Mouse (Mus musculus) embryonic facial prominence, embryonic 11.5 days (tissue): ENCODE results near the gene Mllt6. TPM values are rescaled to one million over a fixed set of nuclear protein-coding genes. Genes with fewer than 3 reads are reported as not detected.
A peak's percentile ranks its signal among the peaks of the same experiment; 100 is the strongest.

Experiments
- ATAC-seq: fragments of 200-750 bp; cut with Nextera tagmentation; replicated peaks from 2 replicates; pipeline ENCODE4 v1.8.0; 2017; ENCODE audit warnings: low read depth; ENCODE audit not compliant: insufficient number of reproducible peaks, low FRiP score, low TSS enrichment
- DNase-seq: peaks from one replicate; pipeline ENCODE4 v3.0.0-alpha.2; 2015; ENCODE audit warnings: low spot score
- H3K27ac ChIP-seq: fragments of 300-500 bp; sonication (generic); replicated peaks from 2 replicates; pipeline ENCODE4 v1.5.1; 2014; ENCODE audit warnings: mild to moderate bottlenecking, low read depth, low read length, control low read depth
- H3K27me3 ChIP-seq: fragments of 300-500 bp; sonication (generic); 2 replicates; pipeline ENCODE4 v1.6.1; 2014; ENCODE audit warnings: mild to moderate bottlenecking, low read length, moderate library complexity, mixed read lengths; ENCODE audit not compliant: control insufficient read depth, insufficient read depth
- H3K36me3 ChIP-seq: fragments of 300-500 bp; sonication (generic); replicated peaks from 2 replicates; pipeline ENCODE4 v1.6.1; 2014; ENCODE audit warnings: low read depth, mild to moderate bottlenecking, low read length, moderate library complexity, mixed read lengths; ENCODE audit not compliant: control insufficient read depth, insufficient read depth
- H3K4me1 ChIP-seq: fragments of 300-500 bp; sonication (generic); 2 replicates; pipeline ENCODE4 v1.6.1; 2014; ENCODE audit warnings: low read length, mixed read lengths; ENCODE audit not compliant: control insufficient read depth, insufficient read depth
- H3K4me2 ChIP-seq: fragments of 300-500 bp; sonication (generic); 2 replicates; pipeline ENCODE4 v1.6.1; 2014; ENCODE audit warnings: low read depth, mild to moderate bottlenecking, control low read depth, low read length, moderate library complexity
- H3K4me3 ChIP-seq: fragments of 300-500 bp; sonication (generic); 2 replicates; pipeline ENCODE4 v1.5.1; 2014; ENCODE audit warnings: low read depth, low read length, control low read depth
- H3K9ac ChIP-seq: fragments of 300-500 bp; sonication (generic); replicated peaks from 2 replicates; pipeline ENCODE4 v1.6.1; 2014; ENCODE audit warnings: mild to moderate bottlenecking, control low read depth, low read length
- H3K9me3 ChIP-seq: fragments of 300-500 bp; sonication (generic); replicated peaks from 2 replicates; pipeline ENCODE4 v1.6.1; 2016; ENCODE audit warnings: mild to moderate bottlenecking, low read length, inconsistent platforms, mixed read lengths; ENCODE audit not compliant: control insufficient read depth
- WGBS: fragments of 180-500 bp; shearing (Covaris S2); extraction: QIAGEN DNeasy Blood & Tissue Kit; methylation state at CpG from one replicate; pipeline ENCODE4 v1.1.7; 2014; 5-methylcytosine and 5-hydroxymethylcytosine counted together
- polyA plus RNA-seq: library from polyadenylated mRNA; unstranded; fragments of >200 nt; fragmentation: Nextera tagmentation; extraction: Ambion mirVana; gene quantifications from 2 replicates; pipeline ENCODE4 v1.2.1, GENCODE M21; 2014

The Mllt6 gene
- polyA plus RNA-seq = 3.7 and 3.9 TPM in 2 replicates

DNA sequence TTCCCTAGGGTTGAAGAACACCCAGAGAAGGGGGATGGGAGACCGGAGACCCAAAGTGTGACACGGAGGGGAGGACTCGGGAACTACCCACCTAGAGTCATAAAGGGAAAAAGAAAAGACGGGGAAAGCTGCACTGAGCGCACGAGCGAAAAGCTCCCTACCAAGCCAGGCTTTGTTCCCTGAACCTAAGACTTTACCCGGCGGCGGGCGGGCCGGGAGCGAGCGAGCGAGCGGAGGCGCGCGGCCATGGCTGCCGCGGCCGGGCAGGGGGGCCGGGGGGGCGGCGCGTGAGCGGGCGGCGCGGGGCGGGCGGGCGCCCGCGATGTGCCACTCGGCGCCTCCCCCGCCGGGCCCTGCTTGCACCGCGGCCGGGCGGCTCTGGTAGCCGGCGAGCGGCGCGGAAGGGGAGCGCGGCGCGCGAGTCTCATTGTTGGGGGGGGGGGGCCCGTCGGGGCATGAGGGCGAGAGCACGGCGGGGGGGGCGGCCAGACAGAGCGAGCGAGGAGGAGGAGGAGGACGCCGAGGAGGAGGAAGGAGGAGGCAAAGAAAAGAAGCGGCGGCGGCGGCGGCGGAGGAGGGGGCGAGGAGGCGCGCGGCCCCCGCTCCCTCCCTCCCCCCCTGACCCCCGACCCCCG lies at the start of gene Mllt6:
Gene Mllt6 (plus strand): TSS at position 522 of the 635 bp plus-strand sequence.
- peak within 1 kb of the TSS; percentile 89 for H3K4me3 ChIP-seq
- peak within 1 kb of the TSS; percentile 91 for H3K27ac ChIP-seq
- peak within 1 kb of the TSS; percentile 88 for H3K9ac ChIP-seq
- H3K9me3 ChIP-seq = no peaks in the 10 kb centered on the region
- no peaks in the 10 kb centered on the region; the same call in none of the 2 replicates for H3K36me3 ChIP-seq
- DNase-seq = peak; percentile 90
- H3K4me2 ChIP-seq = peak within 1 kb of the TSS; percentile 79
- H3K27me3 ChIP-seq = peaks cover 8% of the 10 kb centered on the region
- 0% methylated on average over 16 of the region's 76 CpGs for WGBS
- peak; percentile 30; the same call in 1 of the 2 replicates for ATAC-seq
- H3K4me1 ChIP-seq = peaks cover 11% of the 10 kb centered on the region

DNA sequence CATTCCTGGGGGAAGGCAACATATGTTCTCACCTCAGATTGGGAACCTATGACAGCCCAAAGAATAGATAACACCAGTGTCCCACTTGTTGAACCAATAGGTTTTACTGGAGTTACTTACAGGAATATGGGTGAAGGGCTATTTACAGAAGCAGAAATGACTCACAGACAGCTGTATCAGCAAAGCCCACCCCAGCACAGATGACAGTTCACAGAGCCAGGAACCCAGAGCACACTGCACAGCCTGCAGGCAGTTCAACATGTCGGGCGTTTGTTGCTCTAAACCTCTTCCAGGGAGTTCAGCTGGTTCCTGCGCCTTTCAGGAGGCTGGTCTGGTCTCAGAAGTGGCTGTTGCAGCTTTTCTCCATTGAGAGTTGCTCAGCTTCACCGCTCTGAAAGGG lies 47.9 kb upstream of the Mllt6 start:
- Histone ChIP-seq H3K4me1 (no peaks in the 10 kb centered on the region), H3K9me3 (no peaks in the 10 kb centered on the region), H3K4me2 (no peak overlapping the region), H3K27me3 (no peaks in the 10 kb centered on the region), H3K4me3 (no peak overlapping the region), H3K9ac (no peak overlapping the region), H3K27ac (no peak overlapping the region), H3K36me3 (no peaks in the 10 kb centered on the region)
- ATAC-seq (no peak), DNase-seq (no peak)
- 79% methylated on average over 4 of the region's 4 CpGs for WGBS

DNA sequence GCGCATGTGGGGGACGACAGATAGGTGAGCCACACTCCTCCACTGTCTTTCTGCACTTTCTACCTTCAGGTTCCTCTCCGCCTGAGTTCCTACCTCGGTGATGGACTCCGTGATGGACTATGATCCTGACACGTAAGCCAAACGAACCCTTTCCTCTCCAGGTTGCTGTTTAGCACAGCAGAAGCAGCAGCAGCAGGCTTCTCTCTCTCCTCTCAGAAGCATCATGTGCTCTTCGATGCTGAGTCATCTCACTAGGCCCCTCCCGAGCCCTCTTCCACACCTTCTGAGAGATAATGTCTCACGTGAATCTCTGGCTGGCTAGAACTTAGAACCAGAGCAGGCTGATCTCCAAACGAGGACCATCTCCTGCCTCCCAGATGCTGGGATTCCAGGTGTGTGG lies 44.8 kb upstream of the Mllt6 start:
- Histone ChIP-seq H3K36me3 (no peaks in the 10 kb centered on the region), H3K4me3 (no peak overlapping the region), H3K9ac (no peak overlapping the region), H3K27me3 (no peaks in the 10 kb centered on the region), H3K4me2 (no peak overlapping the region), H3K27ac (no peak overlapping the region), H3K4me1 (no peaks in the 10 kb centered on the region), H3K9me3 (no peaks in the 10 kb centered on the region)
- ATAC-seq = no peak
- no peak for DNase-seq
- WGBS = 47% methylated on average over 11 of the region's 11 CpGs

DNA sequence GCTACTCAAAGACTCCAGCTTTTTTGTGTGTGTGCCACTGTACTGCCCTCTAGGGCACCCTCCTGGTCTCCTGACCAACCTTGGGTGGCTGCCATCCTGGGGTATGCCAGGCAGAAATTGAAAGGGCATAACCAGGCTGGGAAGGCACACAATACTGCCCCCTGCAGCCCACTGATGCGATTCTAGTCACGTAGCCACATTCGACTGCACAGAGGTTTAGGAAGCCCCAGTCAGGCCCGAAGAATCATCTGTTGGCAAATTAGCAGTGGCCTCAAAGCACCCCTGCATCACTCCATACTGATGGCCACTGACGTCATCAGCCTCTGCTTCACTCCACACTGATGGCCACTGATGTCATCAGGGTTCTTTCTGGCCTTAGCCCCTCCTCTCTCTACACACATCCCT lies 43.8 kb upstream of the Mllt6 start:
- WGBS = 49% methylated on average over 5 of the region's 5 CpGs
- DNase-seq (peak; percentile 33), ATAC-seq (no peak)

GRCm38 (mm10) chr11:97622440-97622839 lies 40.8 kb upstream of the Mllt6 start:
- WGBS = 2% methylated on average over 6 of the region's 6 CpGs
- ATAC-seq (no peak), DNase-seq (peak; percentile 85)

More for the DNA sequence above, 43.8 kb upstream of the Mllt6 start:
- Histone ChIP-seq H3K9ac (no peak overlapping the region), H3K4me1 (no peaks in the 10 kb centered on the region), H3K9me3 (no peaks in the 10 kb centered on the region), H3K36me3 (no peaks in the 10 kb centered on the region), H3K4me3 (no peak overlapping the region), H3K4me2 (no peak overlapping the region), H3K27ac (no peak overlapping the region), H3K27me3 (no peaks in the 10 kb centered on the region)

DNA sequence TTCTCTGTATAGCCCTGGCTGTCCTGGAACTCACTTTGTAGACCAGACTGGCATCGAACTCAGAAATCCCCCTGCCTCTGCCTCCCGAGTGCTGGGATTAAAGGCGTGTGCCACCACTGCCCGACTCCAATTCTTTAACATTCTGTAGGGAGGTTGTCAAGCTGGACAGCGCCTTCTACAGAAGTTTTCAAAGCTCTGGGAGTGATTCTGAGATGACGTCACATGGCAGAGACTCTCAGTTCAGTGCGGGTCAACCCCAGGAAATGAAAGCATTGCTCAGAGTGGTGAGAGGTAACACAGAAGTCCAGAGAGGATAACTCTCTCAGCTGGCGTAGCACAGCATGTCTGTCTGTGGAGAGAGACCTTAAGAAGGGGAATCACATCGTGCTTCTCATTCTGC lies 40.0 kb upstream of the Mllt6 start:
- no peaks in the 10 kb centered on the region for H3K9me3 ChIP-seq
- WGBS = 58% methylated on average over 9 of the region's 9 CpGs
- H3K4me1 ChIP-seq = peaks cover 14% of the 10 kb centered on the region
- DNase-seq (no peak), ATAC-seq (no peak)
- no peak overlapping the region for H3K4me3 ChIP-seq
- H3K27ac ChIP-seq = no peak overlapping the region
- no peak overlapping the region for H3K9ac ChIP-seq
- H3K4me2 ChIP-seq = no peak overlapping the region
- H3K27me3 ChIP-seq = peaks cover 15% of the 10 kb centered on the region
- no peaks in the 10 kb centered on the region for H3K36me3 ChIP-seq

More at GRCm38 (mm10) chr11:97622440-97622839, 40.8 kb upstream of the Mllt6 start:
- H3K27me3 ChIP-seq = peaks cover 7% of the 10 kb centered on the region
- H3K4me2 ChIP-seq = no peak overlapping the region
- H3K27ac ChIP-seq = no peak overlapping the region
- H3K4me1 ChIP-seq = peaks cover 8% of the 10 kb centered on the region
- H3K4me3 ChIP-seq = no peak overlapping the region
- no peaks in the 10 kb centered on the region for H3K9me3 ChIP-seq
- H3K36me3 ChIP-seq = no peaks in the 10 kb centered on the region
- H3K9ac ChIP-seq = no peak overlapping the region

DNA sequence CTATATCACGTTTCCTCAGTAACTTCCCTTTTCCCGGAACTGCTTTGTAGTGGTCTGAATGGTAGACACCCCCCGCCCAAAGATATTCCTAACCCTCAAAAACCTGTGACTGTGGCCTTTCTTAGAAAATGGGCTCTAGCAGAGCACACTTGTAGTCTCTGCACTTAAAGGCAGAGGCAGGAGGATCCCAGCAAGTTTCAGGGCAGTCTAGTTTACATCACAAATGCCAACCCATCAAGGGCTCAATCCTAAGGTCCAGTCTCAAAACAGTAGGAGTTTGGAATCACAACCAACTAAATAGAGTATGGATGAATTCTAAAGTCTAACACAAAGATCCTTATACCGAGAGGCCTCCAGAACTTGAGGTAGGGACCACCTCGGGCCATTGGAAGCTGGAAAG lies 37.7 kb upstream of the Mllt6 start:
- H3K36me3 ChIP-seq = no peaks in the 10 kb centered on the region
- H3K27ac ChIP-seq = no peak overlapping the region
- no peak overlapping the region for H3K9ac ChIP-seq
- H3K4me2 ChIP-seq = no peak overlapping the region
- 64% methylated on average over 5 of the region's 5 CpGs for WGBS
- DNase-seq (no peak), ATAC-seq (no peak)
- H3K9me3 ChIP-seq = no peaks in the 10 kb centered on the region
- no peak overlapping the region for H3K4me3 ChIP-seq
- H3K27me3 ChIP-seq = peaks cover 32% of the 10 kb centered on the region
- H3K4me1 ChIP-seq = peaks cover 19% of the 10 kb centered on the region

GRCm38 (mm10) chr11:97626431-97626830 lies 36.8 kb upstream of the Mllt6 start:
- H3K27ac ChIP-seq = no peak overlapping the region
- peaks cover 39% of the 10 kb centered on the region for H3K27me3 ChIP-seq
- 5% methylated on average over 13 of the region's 13 CpGs for WGBS
- H3K36me3 ChIP-seq = no peaks in the 10 kb centered on the region
- no peak overlapping the region for H3K9ac ChIP-seq
- H3K4me2 ChIP-seq = no peak overlapping the region
- no peak for ATAC-seq
- DNase-seq = no peak
- no peaks in the 10 kb centered on the region for H3K9me3 ChIP-seq
- H3K4me3 ChIP-seq = no peak overlapping the region
- H3K4me1 ChIP-seq = peaks cover 19% of the 10 kb centered on the region
